Mouse (Mus musculus): ENCODE measurements around the gene Hyal1. TPM values are rescaled to one million over a fixed set of nuclear protein-coding genes. Genes with fewer than 3 reads are reported as not detected.

The Hyal1 gene
- total and polyA plus RNA-seq, 3 experiments, result 1.3 to 3.4 TPM; not detected in 1

- Histone ChIP-seq H3K27ac (ENCODE audit: control insufficient read depth, low read depth, low read length) (peak overlapping the region; percentile 82), H3K27me3 (ENCODE audit: control insufficient read depth in 1 of 2, insufficient read depth in 2 of 2, low read length in 2 of 2) (no peaks in the 10 kb centered on the region), H3K9ac (ENCODE audit: control insufficient read depth, low read depth, low read length, poor library complexity, severe bottlenecking) (peak overlapping the region; percentile 77), H3K4me1 (ENCODE audit: control insufficient read depth in 1 of 2, insufficient read depth in 2 of 2, low read length in 2 of 2) (peaks cover 9 to 50% of the 10 kb centered on the region in 2 experiments), H3K4me3 (ENCODE audit: control insufficient read depth in 1 of 2, insufficient read depth in 1 of 2, low read depth in 2 of 2, low read length in 2 of 2) (peak overlapping the region; percentile 72 to 76), H3K9me3 (replicated peaks; ENCODE audit: insufficient read depth, low read length) (no peaks in the 10 kb centered on the region), H3K79me2 (ENCODE audit: control insufficient read depth, insufficient read depth, low read length, poor library complexity) (peaks cover 18% of the 10 kb centered on the region), H3K36me3 (ENCODE audit: control insufficient read depth in 1 of 2, insufficient read depth in 2 of 2, low read length in 2 of 2) (peaks cover 0 to 32% of the 10 kb centered on the region in 2 experiments; a peak in 2 of 4 replicates)
- peak; percentile 93 for DNase-seq (ENCODE audit: low read depth, low spot score)
- TF ChIP-seq RCOR1 (IDR thresholded peaks at IDR 0.05; ENCODE audit: low read depth, low read length), result no peak
- TF ChIP-seq HCFC1 (IDR thresholded peaks at IDR 0.05; ENCODE audit: low read depth, low read length), result peak; percentile 83
- TF ChIP-seq CTCF (IDR thresholded peaks at IDR 0.05 in 2 of 3, conservative IDR thresholded peaks at IDR 0.05 in 1 of 3; ENCODE audit: control insufficient read depth in 1 of 3, insufficient read depth in 1 of 3, low read depth in 2 of 3, low read length in 3 of 3, poor library complexity in 1 of 3, severe bottlenecking in 1 of 3), result no peak
- 0 out of 2 replicates have a peak, but pooled peaks have one; percentile 24 for TF ChIP-seq TBP (IDR thresholded peaks at IDR 0.05; ENCODE audit: low read depth, low read length)
- TF ChIP-seq POLR2AphosphoS2 (IDR thresholded peaks at IDR 0.05; ENCODE audit: low read length), result 0 out of 2 replicates have a peak, but pooled peaks have one; percentile 28
- TF ChIP-seq SIN3A (IDR thresholded peaks at IDR 0.05; ENCODE audit: low read length), result peak; percentile 99
- TF ChIP-seq CHD1 (IDR thresholded peaks at IDR 0.05; ENCODE audit: low read depth, low read length), result peak; percentile 99
- TF ChIP-seq POLR2A (IDR thresholded peaks at IDR 0.05; ENCODE audit: control insufficient read depth in 1 of 2, insufficient read depth in 1 of 2, low read depth in 1 of 2, low read length in 2 of 2, poor library complexity in 1 of 2), result peak; percentile 45 to 52; a peak in 1 of 4 replicates
- 0 out of 2 replicates have a peak, but pooled peaks have one; percentile 3 for TF ChIP-seq TCF12 (IDR thresholded peaks at IDR 0.05; ENCODE audit: low read depth, low read length)
- no peak for TF ChIP-seq ELF1 (IDR thresholded peaks at IDR 0.05; ENCODE audit: low read depth, low read length)
- 0 out of 2 replicates have a peak, but pooled peaks have one; percentile 9 for TF ChIP-seq ETS1 (IDR thresholded peaks at IDR 0.05; ENCODE audit: low read depth, low read length)
- TF ChIP-seq NELFE (IDR thresholded peaks at IDR 0.05; ENCODE audit: low read depth, low read length), result peak; percentile 50; the same call in 1 of the 2 replicates
- TF ChIP-seq MAZ (IDR thresholded peaks at IDR 0.05; ENCODE audit: low read depth, low read length), result peak; percentile 50; the same call in 1 of the 2 replicates
Measured at GRCm38 (mm10) chr9:107568331-107569261, 8.1 kb upstream of the Hyal1 start.

- peak overlapping the region; percentile 72 to 76 for H3K4me3 ChIP-seq (ENCODE audit: control insufficient read depth in 1 of 2, insufficient read depth in 1 of 2, low read depth in 2 of 2, low read length in 2 of 2)
- peaks cover 0 to 28% of the 10 kb centered on the region in 2 experiments; a peak in 2 of 4 replicates for H3K36me3 ChIP-seq (ENCODE audit: control insufficient read depth in 1 of 2, insufficient read depth in 2 of 2, low read length in 2 of 2)
- H3K27me3 ChIP-seq (ENCODE audit: control insufficient read depth in 1 of 2, insufficient read depth in 2 of 2, low read length in 2 of 2), result no peaks in the 10 kb centered on the region
- H3K27ac ChIP-seq (ENCODE audit: control insufficient read depth, low read depth, low read length), result peak overlapping the region; percentile 56
- H3K4me1 ChIP-seq (ENCODE audit: control insufficient read depth in 1 of 2, insufficient read depth in 2 of 2, low read length in 2 of 2), result peaks cover 9 to 44% of the 10 kb centered on the region in 2 experiments
- DNase-seq (ENCODE audit: low read depth, low spot score), result peak; percentile 69
- peaks cover 14% of the 10 kb centered on the region for H3K79me2 ChIP-seq (ENCODE audit: control insufficient read depth, insufficient read depth, low read length, poor library complexity)
- H3K9ac ChIP-seq (ENCODE audit: control insufficient read depth, low read depth, low read length, poor library complexity, severe bottlenecking), result peak overlapping the region; percentile 77
- no peaks in the 10 kb centered on the region for H3K9me3 ChIP-seq (replicated peaks; ENCODE audit: insufficient read depth, low read length)
- TF ChIP-seq ZC3H11A (IDR thresholded peaks at IDR 0.05; ENCODE audit: low read depth, low read length) (no peak), NELFE (IDR thresholded peaks at IDR 0.05; ENCODE audit: low read depth, low read length) (peak; percentile 43; the same call in 1 of the 2 replicates), JUND (IDR thresholded peaks at IDR 0.05; ENCODE audit: low read depth, low read length) (no peak), UBTF (IDR thresholded peaks at IDR 0.05; ENCODE audit: borderline replicate concordance, insufficient read depth, low read depth, low read length) (0 out of 2 replicates have a peak, but pooled peaks have one; percentile 74), NRF1 (IDR thresholded peaks at IDR 0.05; ENCODE audit: insufficient read depth, low read depth, low read length, poor library complexity, severe bottlenecking) (no peak), TCF12 (IDR thresholded peaks at IDR 0.05; ENCODE audit: low read depth, low read length) (0 out of 2 replicates have a peak, but pooled peaks have one; percentile 18), MEF2A (IDR thresholded peaks at IDR 0.05; ENCODE audit: extremely low read depth, insufficient replicate concordance, low read depth, low read length, poor library complexity, severe bottlenecking) (no peak), SIN3A (IDR thresholded peaks at IDR 0.05; ENCODE audit: low read length) (no peak), ETS1 (IDR thresholded peaks at IDR 0.05; ENCODE audit: low read depth, low read length) (0 out of 2 replicates have a peak, but pooled peaks have one; percentile 20), USF1 (IDR thresholded peaks at IDR 0.05; ENCODE audit: low read depth, low read length) (peak; percentile 68), MYC (IDR thresholded peaks at IDR 0.05; ENCODE audit: low read depth, low read length) (0 out of 2 replicates have a peak, but pooled peaks have one; percentile 43), POLR2AphosphoS2 (IDR thresholded peaks at IDR 0.05; ENCODE audit: low read length) (0 out of 2 replicates have a peak, but pooled peaks have one; percentile 16), SMC3 (IDR thresholded peaks at IDR 0.05; ENCODE audit: low read depth, low read length) (no peak), EP300 (IDR thresholded peaks at IDR 0.05; ENCODE audit: low read depth in 1 of 2, low read length in 2 of 2) (no peak), MYB (IDR thresholded peaks at IDR 0.05; ENCODE audit: low read depth, low read length) (no peak), BHLHE40 (IDR thresholded peaks at IDR 0.05; ENCODE audit: borderline replicate concordance, low read depth, low read length) (peak; percentile 88), POLR2A (IDR thresholded peaks at IDR 0.05; ENCODE audit: control insufficient read depth in 1 of 2, insufficient read depth in 1 of 2, low read depth in 1 of 2, low read length in 2 of 2, poor library complexity in 1 of 2) (peak in 1 of 2 experiments; percentile 33; a peak in 1 of 4 replicates), ZNF384 (IDR thresholded peaks at IDR 0.05; ENCODE audit: low read depth, low read length) (no peak), CHD2 (IDR thresholded peaks at IDR 0.05; ENCODE audit: low read length) (no peak; the same call in 1 of the 2 replicates)
Measured at GRCm38 (mm10) chr9:107569270-107569669, 7.5 kb upstream of the Hyal1 start.

Measured in MEL (cell line).